Mouse (Mus musculus): Measurements from ENCODE around the gene Ddx20.

Gene Ddx20

GRCm38 (mm10) chr3:105687324-105688060, at the start of gene Ddx20:
Ddx20 (minus strand) TSS chr3:105687574.
- DNase-seq (ENCODE audit: low read depth, low spot score): peak; percentile 98

DNA sequence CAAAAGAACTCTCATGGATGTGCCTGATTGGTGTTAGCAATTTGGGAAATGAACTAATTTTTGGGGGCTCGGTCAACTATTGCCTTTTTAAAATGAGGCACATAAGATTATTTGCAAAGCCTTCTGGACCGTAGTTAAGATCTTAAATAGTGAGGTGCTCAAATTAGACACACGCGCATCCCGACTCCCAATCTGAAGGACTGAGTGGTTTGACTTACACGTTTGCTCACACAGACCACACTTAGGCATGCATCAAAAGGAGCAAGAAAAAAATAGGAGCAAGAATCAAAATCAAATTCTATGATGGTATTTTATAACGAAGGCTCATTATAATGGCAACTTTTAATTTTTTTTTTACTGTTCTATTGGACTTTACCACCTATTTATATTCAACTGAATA, 49.7 kb upstream of the Ddx20 start:
- DNase-seq (ENCODE audit: low read depth, low spot score): no peak

GRCm38 (mm10) chr3:105736148-105736547, 48.8 kb upstream of the Ddx20 start:
- DNase-seq (ENCODE audit: low read depth, low spot score): no peak

GRCm38 (mm10) chr3:105735285-105735684, 47.9 kb upstream of the Ddx20 start:
- DNase-seq (ENCODE audit: low read depth, low spot score): no peak

DNA sequence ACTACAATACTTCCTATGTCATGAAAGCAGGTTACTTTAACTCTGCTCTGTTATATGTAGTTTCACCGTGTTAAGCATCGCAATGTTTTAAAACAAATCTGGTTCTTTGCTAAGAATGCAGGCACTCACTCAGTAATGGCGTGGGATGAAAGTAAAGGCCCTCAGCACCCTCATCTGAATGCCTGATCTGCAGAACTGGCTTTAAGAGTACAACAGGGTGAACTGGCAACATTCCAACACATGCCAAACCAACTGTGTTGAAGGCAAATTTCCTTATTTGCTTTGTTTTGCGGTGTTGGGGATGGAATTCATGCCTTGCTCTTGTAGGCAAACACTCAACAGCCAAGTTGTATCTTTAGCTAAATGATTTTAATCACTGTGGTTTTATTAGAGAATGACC, 46.2 kb upstream of the Ddx20 start:
- no peak for DNase-seq (ENCODE audit: low read depth, low spot score)

- no peak for DNase-seq (ENCODE audit: low read depth, low spot score)
Observed at GRCm38 (mm10) chr3:105732360-105732759, 45.0 kb upstream of the Ddx20 start.

- DNase-seq (ENCODE audit: low read depth, low spot score): peak; percentile 55
Observed at GRCm38 (mm10) chr3:105726037-105726436, 38.7 kb upstream of the Ddx20 start.

DNA sequence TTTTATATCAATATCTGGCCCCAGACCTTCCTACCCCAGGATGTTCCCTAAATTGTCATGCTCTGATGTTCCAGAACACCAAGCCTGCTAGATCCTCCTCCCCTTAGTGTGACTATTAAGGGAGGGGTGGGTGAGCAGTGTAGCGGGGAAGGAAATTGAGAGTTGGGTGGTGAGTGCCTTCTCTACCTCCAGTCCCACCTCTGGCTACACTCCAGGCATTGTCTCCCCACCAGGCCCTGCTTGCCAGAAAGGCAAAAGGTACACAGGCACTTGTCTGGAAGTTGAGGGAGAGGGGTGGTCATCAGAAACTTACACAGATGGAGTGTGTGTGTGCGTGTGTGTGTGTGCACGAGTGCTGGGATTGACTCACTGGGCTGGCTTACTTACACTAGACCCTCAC, 35.1 kb upstream of the Ddx20 start:
- DNase-seq (ENCODE audit: low read depth, low spot score): no peak

DNA sequence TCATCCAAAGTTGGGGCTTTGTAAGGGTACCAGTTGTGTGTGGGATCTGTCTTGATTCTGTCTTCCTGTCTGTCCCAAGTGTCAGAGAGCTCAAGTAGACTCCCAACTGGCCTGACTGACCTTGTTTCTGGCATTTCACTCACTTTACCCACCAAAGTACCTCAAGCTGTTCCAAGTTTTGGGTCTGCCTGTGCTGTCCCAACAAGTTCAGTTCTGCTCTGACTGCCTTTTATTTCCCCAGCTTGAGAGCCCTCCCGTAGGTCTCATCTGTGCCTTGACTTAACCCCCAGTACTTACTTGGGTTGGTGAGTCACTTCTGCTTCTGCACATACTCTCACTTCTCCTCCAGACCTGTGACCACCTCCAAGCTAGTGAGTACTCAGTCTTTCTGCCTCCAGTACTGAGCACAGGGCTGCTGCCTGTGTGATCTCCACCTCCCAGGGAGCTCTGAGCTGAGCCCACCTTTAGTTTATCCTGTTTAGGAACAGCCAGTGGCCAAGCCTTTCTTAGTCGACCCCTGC, 34.4 kb upstream of the Ddx20 start:
- DNase-seq (ENCODE audit: low read depth, low spot score): no peak

DNA sequence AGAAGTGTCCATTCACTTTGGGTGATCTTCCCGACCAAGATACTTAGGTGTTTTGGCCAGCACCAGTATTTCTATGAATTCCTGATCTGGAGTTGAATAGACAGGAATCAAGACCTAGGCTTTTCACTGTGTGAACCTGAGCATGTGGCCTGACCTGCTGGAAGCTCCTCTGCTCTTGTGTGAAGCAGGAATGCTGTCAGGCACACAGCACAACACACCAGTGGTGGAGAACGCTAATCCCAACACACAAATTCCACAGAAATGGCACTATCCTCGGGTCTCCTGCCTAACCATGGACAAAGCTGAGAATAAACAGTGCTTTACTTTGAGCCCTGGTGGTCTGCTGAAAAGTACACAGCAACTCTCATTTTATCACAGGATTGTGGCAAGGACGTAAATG, 33.1 kb upstream of the Ddx20 start:
- DNase-seq (ENCODE audit: low read depth, low spot score): no peak

GRCm38 (mm10) chr3:105719979-105720378, 32.6 kb upstream of the Ddx20 start:
- DNase-seq (ENCODE audit: low read depth, low spot score): no peak

DNA sequence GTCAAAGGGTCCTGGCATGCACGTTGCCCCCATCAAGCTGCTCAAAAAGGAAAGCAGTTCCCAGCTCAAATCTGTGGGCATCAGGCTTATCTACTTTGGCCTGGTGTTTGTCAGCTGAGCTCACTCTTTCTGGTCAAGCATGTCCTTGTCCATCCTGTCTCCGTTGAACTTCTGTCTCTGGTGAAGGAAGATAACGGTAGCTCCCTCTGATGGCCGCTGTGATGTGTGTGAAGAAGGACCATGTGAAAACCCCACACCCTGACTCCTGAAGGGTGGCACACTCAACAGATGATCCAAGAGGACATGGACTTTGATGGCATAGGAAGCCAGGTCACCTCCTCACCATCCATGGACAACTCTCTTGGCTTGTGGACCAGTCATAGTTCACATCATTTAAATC, 31.4 kb upstream of the Ddx20 start:
- no peak for DNase-seq (ENCODE audit: low read depth, low spot score)

DNA sequence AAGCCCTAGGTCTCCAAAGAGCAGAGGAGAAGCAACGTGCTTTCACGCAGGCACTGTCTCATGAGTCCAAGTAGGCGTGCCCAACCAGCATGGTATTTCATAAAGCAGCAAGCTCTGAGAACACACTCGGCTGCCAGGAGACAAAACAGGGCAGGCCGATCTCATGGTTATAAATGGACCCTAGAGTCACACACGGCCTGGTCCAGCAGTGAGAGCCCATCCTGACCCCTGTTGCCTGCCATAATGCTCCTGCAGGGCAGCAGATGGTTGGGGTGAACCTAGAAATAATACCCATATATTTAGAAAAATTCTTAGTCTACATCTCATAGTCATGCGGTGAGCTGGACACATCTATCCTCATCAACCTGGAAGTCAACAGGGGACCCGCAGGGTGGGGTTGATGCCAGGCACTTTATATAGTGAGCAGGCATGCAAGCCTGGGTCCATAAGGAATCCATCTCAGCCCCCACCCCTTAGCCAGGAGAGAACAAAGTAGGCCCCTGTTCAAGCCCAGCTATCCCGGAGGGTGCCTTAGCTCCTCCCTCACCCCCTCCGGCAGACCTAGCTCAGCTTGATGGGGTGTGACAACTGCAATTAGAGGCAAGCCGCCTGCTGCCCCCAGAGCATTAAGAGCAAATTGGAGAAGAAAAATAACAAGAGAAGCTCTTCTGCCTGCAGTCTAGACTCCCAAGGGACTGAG, 30.6 kb upstream of the Ddx20 start:
- DNase-seq (ENCODE audit: low read depth, low spot score): no peak

DNA sequence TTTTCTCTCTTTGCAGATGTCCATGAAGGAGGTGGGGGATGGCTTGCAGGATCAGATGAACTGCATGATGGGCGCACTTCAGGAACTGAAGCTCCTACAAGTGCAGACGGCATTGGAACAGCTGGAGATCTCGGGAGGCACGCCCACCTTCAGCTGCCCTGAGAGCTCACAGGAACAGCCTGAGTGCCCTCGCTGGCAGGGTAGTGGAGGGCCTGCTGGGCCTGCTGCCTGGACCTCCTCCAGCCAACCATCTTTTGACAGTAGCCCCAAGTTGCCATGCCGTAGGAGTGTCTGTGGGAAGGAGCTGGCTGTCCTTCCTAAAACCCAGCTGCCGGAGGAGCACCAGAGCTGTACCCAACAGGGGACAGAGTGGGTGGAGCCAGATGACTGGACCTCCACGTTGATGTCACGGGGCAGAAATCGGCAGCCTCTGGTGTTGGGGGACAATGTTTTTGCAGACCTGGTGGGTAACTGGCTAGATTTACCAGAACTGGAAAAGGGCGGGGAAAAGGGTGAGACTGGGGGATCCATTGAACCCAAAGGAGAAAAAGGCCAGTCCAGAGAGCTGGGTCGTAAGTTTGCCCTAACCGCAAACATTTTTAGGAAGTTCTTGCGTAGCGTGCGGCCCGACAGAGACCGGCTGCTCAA, 29.1 kb upstream of the Ddx20 start:
- DNase-seq (ENCODE audit: low read depth, low spot score): no peak

DNA sequence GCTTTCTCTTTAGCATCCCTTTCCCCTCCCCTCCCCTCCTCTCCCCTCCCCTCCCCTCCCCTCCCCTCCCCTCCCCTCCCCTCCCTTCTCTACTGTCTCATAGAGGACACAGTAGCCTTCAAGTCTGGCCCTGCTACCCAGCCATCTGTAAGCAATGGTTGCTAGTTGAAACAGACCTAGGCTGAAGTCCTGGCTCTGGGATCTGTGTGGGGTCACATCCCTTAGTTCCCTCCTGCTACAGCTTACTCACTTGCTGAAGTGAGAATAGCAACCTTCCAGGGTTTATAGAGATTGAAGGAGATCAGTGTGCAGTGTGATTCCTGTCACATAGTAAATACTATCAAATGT, 27.4 kb upstream of the Ddx20 start:
- DNase-seq (ENCODE audit: low read depth, low spot score): no peak

DNA sequence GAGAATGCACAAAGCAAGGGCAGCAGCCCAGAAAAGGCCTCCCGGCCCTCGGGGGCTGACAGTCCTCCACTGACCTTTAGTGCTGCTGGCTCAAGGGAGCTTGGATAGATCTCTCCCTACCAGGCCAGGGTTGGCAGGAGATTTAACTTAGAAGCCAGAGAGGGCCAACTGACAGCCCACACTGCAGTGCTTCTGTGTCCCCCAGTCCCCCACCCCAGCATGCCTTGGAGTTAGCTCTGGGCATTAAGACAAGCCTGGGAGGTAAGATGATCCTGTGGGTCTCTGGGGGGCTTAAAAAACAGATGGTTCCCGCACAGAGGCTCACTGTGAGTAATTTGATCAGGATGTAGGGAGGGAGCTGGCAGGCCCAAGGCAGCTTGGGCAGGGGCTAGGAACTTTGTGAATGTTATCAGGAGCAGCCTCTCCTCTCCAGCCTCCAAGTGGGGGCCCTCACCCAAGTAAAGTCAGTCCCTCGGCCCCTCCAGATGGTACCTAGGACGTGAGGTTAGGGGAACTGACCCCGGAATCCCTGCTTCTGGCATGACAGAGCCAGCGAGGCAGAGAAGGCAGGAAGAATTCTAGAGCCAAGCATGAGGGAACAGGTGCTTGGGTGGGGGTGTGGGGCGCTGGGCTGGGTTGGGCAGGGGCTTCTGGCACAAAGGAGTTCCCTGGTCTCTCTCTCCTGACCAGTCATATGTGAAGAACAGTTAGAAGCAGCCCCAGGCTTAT, 26.9 kb upstream of the Ddx20 start:
- DNase-seq (ENCODE audit: low read depth, low spot score): no peak

GRCm38 (mm10) chr3:105712827-105713226, 25.5 kb upstream of the Ddx20 start:
- DNase-seq (ENCODE audit: low read depth, low spot score): no peak

DNA sequence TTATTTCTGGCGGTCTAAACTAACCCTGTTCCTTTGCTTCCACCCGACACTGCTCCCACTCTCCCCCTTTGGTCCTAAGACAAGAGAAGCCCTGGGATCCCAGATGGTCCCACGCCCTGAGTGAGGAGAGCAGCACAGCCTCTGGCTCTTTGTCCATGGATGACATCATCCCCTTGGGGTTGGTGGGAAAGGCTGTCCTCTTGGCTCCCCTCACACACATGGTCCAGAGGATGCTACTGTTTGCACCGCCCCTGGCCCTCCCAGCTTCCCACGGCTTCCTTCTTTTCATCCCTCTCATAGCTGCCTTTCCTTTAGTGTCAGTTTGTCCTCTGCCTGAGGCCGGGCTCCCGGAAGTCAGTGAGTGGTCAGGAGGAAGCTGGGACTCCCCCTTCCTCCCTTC, 24.4 kb upstream of the Ddx20 start:
- DNase-seq (ENCODE audit: low read depth, low spot score): no peak

GRCm38 (mm10) chr3:105710246-105710645, 22.9 kb upstream of the Ddx20 start:
- DNase-seq (ENCODE audit: low read depth, low spot score): no peak

GRCm38 (mm10) chr3:105707590-105707989, 20.2 kb upstream of the Ddx20 start:
- DNase-seq (ENCODE audit: low read depth, low spot score): no peak

DNA sequence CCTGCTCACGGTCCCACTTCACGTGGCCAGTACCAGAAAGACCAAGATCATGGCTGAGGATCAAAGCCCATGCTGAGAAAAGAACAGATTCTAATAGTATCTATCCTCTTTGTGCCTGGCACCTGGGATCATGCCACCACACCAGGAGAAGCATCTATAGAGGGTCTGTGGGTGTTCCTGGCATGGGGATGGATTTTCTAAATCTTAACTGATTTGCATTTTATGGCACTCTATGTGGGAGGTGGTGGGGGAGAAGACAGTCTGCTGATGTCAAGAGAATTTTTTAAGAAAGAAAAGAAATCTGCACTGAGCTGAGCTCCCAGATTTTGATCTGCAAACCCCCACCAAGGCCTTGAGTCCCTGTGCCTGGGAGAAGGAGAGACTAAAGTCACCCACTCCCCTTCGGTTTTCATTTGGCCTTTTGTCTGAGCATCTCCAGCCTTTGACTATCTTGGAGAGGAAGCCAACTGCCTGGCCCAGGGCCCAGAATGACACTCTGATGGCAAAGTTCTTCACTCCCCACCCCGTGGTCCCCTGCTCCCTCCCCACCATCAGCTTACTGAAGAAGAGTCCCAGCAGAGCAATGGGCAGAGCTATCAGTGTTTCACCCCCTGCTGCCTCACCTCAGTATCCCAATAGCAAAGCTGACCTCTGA, 19.1 kb upstream of the Ddx20 start:
- no peak for DNase-seq (ENCODE audit: low read depth, low spot score)

DNA sequence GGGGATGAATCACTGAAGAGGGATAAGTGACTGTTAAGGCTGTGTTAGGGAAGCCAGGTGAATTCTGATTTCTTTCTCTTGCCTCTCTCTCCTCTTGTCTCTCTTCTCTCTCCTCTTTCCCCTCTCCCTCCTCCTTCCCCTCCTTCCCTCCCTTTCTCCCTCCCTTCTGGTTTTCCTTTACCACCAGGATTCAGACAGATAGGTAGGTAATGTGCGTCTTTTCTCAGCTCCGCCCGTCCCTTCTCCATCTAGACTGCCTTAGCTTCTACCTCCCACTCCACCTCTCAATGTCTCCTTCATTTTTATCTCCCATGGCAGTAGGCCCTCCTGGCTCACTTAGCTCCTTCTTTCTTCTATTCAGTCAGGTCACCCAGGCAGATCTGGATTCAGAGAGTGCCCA, 18.2 kb upstream of the Ddx20 start:
- no peak for DNase-seq (ENCODE audit: low read depth, low spot score)
